Mouse (Mus musculus) MEL (cell line): ENCODE data around the gene Ctc1. TPM values are rescaled to one million over a fixed set of nuclear protein-coding genes. Genes with fewer than 3 reads are reported as not detected.

ENCODE experiments used
- DNase-seq: peaks from one replicate; pipeline ENCODE4 v3.0.0; 2011; ENCODE audit warnings: low read depth, low spot score
- H3K27ac ChIP-seq: 2 replicates; pipeline ENCODE4 v1.5.1; 2012; ENCODE audit warnings: low read depth, mild to moderate bottlenecking, control low read depth, low read length, moderate library complexity; ENCODE audit not compliant: control insufficient read depth
- H3K27me3 ChIP-seq, 2 experiments: fragments of 150-350 bp in 1 of 2; sonication (generic) in 1 of 2; 2 replicates each; pipeline ENCODE4 v1.6.1; 2012; ENCODE audit warnings: low read length in 2 of 2, mild to moderate bottlenecking in 2 of 2, improper control_type of control experiment in 1 of 2, moderate library complexity in 1 of 2; ENCODE audit not compliant: insufficient read depth in 2 of 2, control insufficient read depth in 1 of 2
- H3K36me3 ChIP-seq, 2 experiments: 2 replicates each; pipeline ENCODE4 v1.6.1; 2012 to 2014; ENCODE audit warnings: low read length in 2 of 2, improper control_type of control experiment in 1 of 2, inconsistent platforms in 1 of 2, mild to moderate bottlenecking in 1 of 2; ENCODE audit not compliant: insufficient read depth in 2 of 2, control insufficient read depth in 1 of 2
- H3K4me1 ChIP-seq, 2 experiments: fragments of 150-350 bp in 1 of 2; sonication (generic) in 1 of 2; 2 replicates each; pipeline ENCODE4 v1.6.1; 2012; ENCODE audit warnings: low read length in 2 of 2, improper control_type of control experiment in 1 of 2, mild to moderate bottlenecking in 1 of 2; ENCODE audit not compliant: insufficient read depth in 2 of 2, control insufficient read depth in 1 of 2
- H3K4me3 ChIP-seq, 2 experiments: fragments of 150-350 bp in 1 of 2; sonication (generic) in 1 of 2; 2 replicates each; pipeline ENCODE4 v1.5.1; 2012; ENCODE audit warnings: low read depth in 2 of 2, low read length in 2 of 2, mild to moderate bottlenecking in 2 of 2, moderate library complexity in 2 of 2, control low read depth in 1 of 2, improper control_type of control experiment in 1 of 2; ENCODE audit not compliant: control insufficient read depth in 1 of 2, insufficient read depth in 1 of 2
- H3K79me2 ChIP-seq: 2 replicates; pipeline ENCODE4 v1.6.1; 2012; ENCODE audit warnings: mild to moderate bottlenecking, low read length, moderate library complexity; ENCODE audit not compliant: control insufficient read depth, poor library complexity, insufficient read depth
- H3K9ac ChIP-seq: 2 replicates; pipeline ENCODE4 v1.6.1; 2012; ENCODE audit warnings: low read depth, mild to moderate bottlenecking, control low read depth, low read length, moderate library complexity; ENCODE audit not compliant: control insufficient read depth, poor library complexity, severe bottlenecking
- H3K9me3 ChIP-seq: fragments of 150-350 bp; sonication (generic); replicated peaks from 2 replicates; pipeline ENCODE4 v1.6.1; 2012; ENCODE audit warnings: mild to moderate bottlenecking, low read length, improper control_type of control experiment, moderate library complexity; ENCODE audit not compliant: insufficient read depth
- BHLHE40 ChIP-seq: IDR thresholded peaks from 2 replicates; pipeline ENCODE4 v1.6.1; 2012; ENCODE audit warnings: low read depth, mild to moderate bottlenecking, inconsistent platforms, low read length, improper control_type of control experiment, borderline replicate concordance
- CHD1 ChIP-seq: IDR thresholded peaks from 2 replicates; pipeline ENCODE4 v1.6.1; 2012; ENCODE audit warnings: low read depth, mild to moderate bottlenecking, inconsistent platforms, low read length, improper control_type of control experiment
- E2F4 ChIP-seq: IDR thresholded peaks from 2 replicates; pipeline ENCODE4 v1.6.1; 2011; ENCODE audit warnings: low read depth, low read length, improper control_type of control experiment, borderline replicate concordance
- MAX ChIP-seq: IDR thresholded peaks from 2 replicates; pipeline ENCODE4 v1.6.1; 2011; ENCODE audit warnings: low read length, improper control_type of control experiment
- MAZ ChIP-seq: IDR thresholded peaks from 2 replicates; pipeline ENCODE4 v1.6.1; 2012; ENCODE audit warnings: low read depth, mild to moderate bottlenecking, inconsistent platforms, low read length, improper control_type of control experiment
- MXI1 ChIP-seq: IDR thresholded peaks from 2 replicates; pipeline ENCODE4 v1.6.1; 2011; ENCODE audit warnings: mild to moderate bottlenecking, low read depth, low read length, improper control_type of control experiment
- MYC ChIP-seq: IDR thresholded peaks from 2 replicates; pipeline ENCODE4 v1.6.1; 2011; ENCODE audit warnings: low read depth, mild to moderate bottlenecking, low read length, improper control_type of control experiment, moderate library complexity
- NELFE ChIP-seq: IDR thresholded peaks from 2 replicates; pipeline ENCODE4 v1.6.1; 2011; ENCODE audit warnings: low read depth, low read length, improper control_type of control experiment
- POLR2AphosphoS5 ChIP-seq: IDR thresholded peaks from 2 replicates; pipeline ENCODE4 v1.6.1; 2012; ENCODE audit warnings: low read depth, borderline replicate concordance, mild to moderate bottlenecking, inconsistent platforms, low read length, moderate library complexity, mixed read lengths
- RCOR1 ChIP-seq: IDR thresholded peaks from 2 replicates; pipeline ENCODE4 v1.6.1; 2012; ENCODE audit warnings: low read depth, mild to moderate bottlenecking, inconsistent platforms, low read length, improper control_type of control experiment
- SIN3A ChIP-seq: IDR thresholded peaks from 2 replicates; pipeline ENCODE4 v1.6.1; 2012; ENCODE audit warnings: low read length, improper control_type of control experiment, inconsistent platforms
- SMC3 ChIP-seq: IDR thresholded peaks from 2 replicates; pipeline ENCODE4 v1.6.1; 2011; ENCODE audit warnings: low read depth, low read length, improper control_type of control experiment
- TBP ChIP-seq: IDR thresholded peaks from 2 replicates; pipeline ENCODE4 v1.8.0; 2011; ENCODE audit warnings: low read depth, low read length, improper control_type of control experiment
- UBTF ChIP-seq: IDR thresholded peaks from 2 replicates; pipeline ENCODE4 v1.6.1; 2012; ENCODE audit warnings: low read depth, mild to moderate bottlenecking, inconsistent platforms, low read length, improper control_type of control experiment, moderate library complexity, borderline replicate concordance; ENCODE audit not compliant: insufficient read depth
- USF1 ChIP-seq: IDR thresholded peaks from 2 replicates; pipeline ENCODE4 v1.6.1; 2014; ENCODE audit warnings: low read depth, mild to moderate bottlenecking, inconsistent platforms, low read length, improper control_type of control experiment, moderate library complexity
- ZNF384 ChIP-seq: IDR thresholded peaks from 2 replicates; pipeline ENCODE4 v1.6.1; 2012; ENCODE audit warnings: low read depth, mild to moderate bottlenecking, inconsistent platforms, low read length, improper control_type of control experiment
- polyA plus RNA-seq, 2 experiments: library from polyadenylated mRNA; stranded (reverse) in 1 of 2; unstranded in 1 of 2; fragments of >175 nt in 1 of 2; fragments of >200 nt in 1 of 2; gene quantifications; 2 replicates each; pipeline versions ENCODE4 v1.2.1 to v1.2.4; 2012; ENCODE audit warnings: low replicate concordance in 2 of 2, low read depth in 1 of 2; ENCODE audit not compliant: insufficient read length in 2 of 2, insufficient read depth in 1 of 2, missing spikeins in 1 of 2
- total RNA-seq: library from RNA; depleted of rRNA; stranded (reverse); fragments of 300-350 nt; gene quantifications from 2 replicates; pipeline ENCODE4 v1.2.3, GENCODE M21; 2012

The Ctc1 gene
- total and polyA plus RNA-seq, 3 experiments, result 16.0 to 59.1 TPM; not detected in 1

DNA sequence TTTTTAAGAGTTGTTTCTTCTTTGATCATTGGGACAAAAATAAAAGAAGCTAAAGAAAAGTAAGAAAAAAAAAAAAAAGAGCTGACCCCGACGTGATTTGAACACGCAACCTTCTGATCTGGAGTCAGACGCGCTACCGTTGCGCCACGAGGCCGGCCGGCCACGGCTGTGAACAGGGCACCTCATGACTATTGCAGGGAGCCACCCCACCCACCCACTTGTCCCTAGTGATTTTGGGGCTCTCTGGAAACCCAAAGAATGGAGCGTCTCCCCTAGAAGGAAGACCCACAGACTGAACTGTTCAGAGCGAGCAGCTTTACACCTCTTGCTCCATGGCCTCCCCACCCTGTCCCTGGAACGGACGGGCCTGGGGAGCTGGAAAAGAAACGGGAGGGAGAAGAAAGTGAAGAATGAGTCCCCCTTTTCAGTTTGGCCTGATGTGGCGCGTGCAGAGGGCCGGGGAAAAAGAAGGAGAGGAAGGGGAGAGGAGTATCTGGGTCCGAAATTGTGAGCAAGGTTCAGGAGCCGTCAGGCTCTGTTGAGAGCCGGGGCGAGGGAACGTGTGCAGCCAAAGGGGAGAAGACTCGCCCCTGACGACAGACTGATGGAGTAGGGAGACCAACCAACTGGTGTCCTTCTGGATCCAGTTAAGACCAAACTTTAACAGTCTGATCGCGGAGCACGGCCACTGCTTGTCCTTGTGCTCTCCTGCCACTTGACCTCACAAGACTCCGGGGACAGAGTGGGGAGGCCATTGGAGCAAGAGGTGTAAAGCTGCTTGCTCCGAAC is 47.9 kb downstream of the Ctc1 start (continued):
- TF ChIP-seq ZNF384 (peak; percentile 98), CHD1 (no peak; the same call in 1 of the 2 replicates), SIN3A (peak; percentile 79), UBTF (no peak)

DNA sequence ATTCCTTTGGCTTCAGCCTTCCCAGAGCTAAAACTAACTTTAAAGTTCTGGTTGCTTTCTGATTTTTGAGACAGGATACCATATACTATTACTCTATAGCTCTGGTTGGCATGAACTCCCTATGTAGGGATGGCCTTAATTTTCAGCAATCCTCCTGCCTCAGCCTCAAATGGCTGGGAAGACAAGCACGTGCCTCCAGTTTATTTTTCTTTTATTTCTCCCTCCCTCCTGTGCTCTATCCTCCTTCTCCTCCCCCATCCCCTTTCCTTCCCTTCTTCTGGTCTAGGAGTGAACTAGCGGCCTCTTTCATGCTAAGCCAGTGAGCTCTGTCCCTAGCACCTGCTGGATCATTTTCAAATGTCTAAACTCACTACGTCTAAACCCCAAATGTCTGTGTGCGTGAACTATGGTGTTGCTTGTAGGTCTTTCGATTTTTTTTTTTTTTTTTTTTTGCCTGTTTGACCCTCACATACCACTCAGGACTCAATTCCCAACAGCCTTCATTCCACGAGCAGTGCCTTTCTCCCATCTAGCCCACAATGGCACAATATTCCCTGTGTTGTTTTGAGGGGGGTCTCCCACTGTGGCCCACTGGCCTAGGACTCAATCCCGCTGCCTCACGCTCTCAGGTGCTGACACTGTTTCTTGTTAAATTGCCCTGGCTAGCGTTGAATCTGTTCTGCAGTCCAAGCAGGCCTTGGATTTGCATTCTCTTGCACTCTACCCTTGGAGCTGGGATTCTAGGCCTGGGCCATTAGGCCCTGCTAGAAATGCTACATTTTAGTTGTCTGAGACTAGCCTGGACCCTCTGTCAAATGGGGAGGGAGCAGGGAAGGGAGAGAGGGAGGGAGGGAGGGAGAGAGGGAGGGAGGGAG is 48.8 kb downstream of the Ctc1 start:
- Histone ChIP-seq H3K36me3 (peaks cover 0 to 5% of the 10 kb centered on the region in 2 experiments; a peak in 1 of 4 replicates), H3K27ac (peak overlapping the region; percentile 17), H3K9me3 (no peaks in the 10 kb centered on the region), H3K27me3 (no peaks in the 10 kb centered on the region), H3K4me3 (peak overlapping the region; percentile 44 to 84), H3K79me2 (peaks cover 10% of the 10 kb centered on the region; the same call in 1 of the 2 replicates), H3K4me1 (peaks cover 0 to 6% of the 10 kb centered on the region in 2 experiments; a peak in 2 of 4 replicates), H3K9ac (peak overlapping the region; percentile 70)
- peak; percentile 70 for DNase-seq
- TF ChIP-seq ZNF384, result peak; percentile 88
- TF ChIP-seq MXI1, result 0 out of 2 replicates have a peak, but pooled peaks have one; percentile 16
- TF ChIP-seq MYC, result 0 out of 2 replicates have a peak, but pooled peaks have one; percentile 58
- peak; percentile 85 for TF ChIP-seq MAX
- TF ChIP-seq E2F4, result 0 out of 2 replicates have a peak, but pooled peaks have one; percentile 5
- no peak for TF ChIP-seq SMC3
- 0 out of 2 replicates have a peak, but pooled peaks have one; percentile 25 for TF ChIP-seq USF1
- TF ChIP-seq NELFE, result no peak
- 0 out of 2 replicates have a peak, but pooled peaks have one; percentile 32 for TF ChIP-seq TBP
- TF ChIP-seq BHLHE40, result peak; percentile 60; the same call in 1 of the 2 replicates
- no peak for TF ChIP-seq POLR2AphosphoS5
- TF ChIP-seq RCOR1, result no peak
- TF ChIP-seq MAZ, result peak; percentile 4; the same call in 1 of the 2 replicates
